Mouse (Mus musculus) midbrain, embryonic 10.5 days (tissue): Measurements from ENCODE around the gene Morc4. TPM values are rescaled to one million over a fixed set of nuclear protein-coding genes. Genes with fewer than 3 reads are reported as not detected.

Source experiments
- DNase-seq: peaks from one replicate; pipeline ENCODE4 v3.0.0-alpha.2; 2017; ENCODE audit warnings: low spot score
- H3K27ac ChIP-seq: fragments of 300-500 bp; sonication (generic); replicated peaks from 2 replicates; pipeline ENCODE4 v1.5.1; 2016; ENCODE audit warnings: mild to moderate bottlenecking
- H3K27me3 ChIP-seq: fragments of 300-500 bp; sonication (generic); 2 replicates; pipeline ENCODE4 v1.6.1; 2016; ENCODE audit warnings: low read depth, mild to moderate bottlenecking; ENCODE audit not compliant: poor library complexity, severe bottlenecking
- H3K36me3 ChIP-seq: fragments of 300-500 bp; sonication (generic); 2 replicates; pipeline ENCODE4 v1.6.1; 2016; ENCODE audit warnings: mild to moderate bottlenecking, moderate library complexity
- H3K4me1 ChIP-seq: fragments of 300-500 bp; sonication (generic); 2 replicates; pipeline ENCODE4 v1.6.1; 2016
- H3K4me3 ChIP-seq: fragments of 300-500 bp; sonication (generic); 2 replicates; pipeline ENCODE4 v1.5.1; 2016; ENCODE audit warnings: mild to moderate bottlenecking, moderate library complexity
- H3K9me3 ChIP-seq: fragments of 300-500 bp; sonication (generic); replicated peaks from 2 replicates; pipeline ENCODE4 v1.6.1; 2016; ENCODE audit warnings: mild to moderate bottlenecking
- WGBS: fragments of 180-500 bp; shearing (Covaris S2); methylation state at CpG from one replicate; pipeline ENCODE4 v1.1.7; 2016; 5-methylcytosine and 5-hydroxymethylcytosine counted together
- polyA plus RNA-seq: library from polyadenylated mRNA; unstranded; fragments of >200 nt; fragmentation: Nextera tagmentation; extraction: Ambion mirVana; gene quantifications from 2 replicates; pipeline ENCODE4 v1.2.1, GENCODE M21; 2016

The Morc4 gene
- polyA plus RNA-seq, result 6.7 and 7.3 TPM in 2 replicates

DNA sequence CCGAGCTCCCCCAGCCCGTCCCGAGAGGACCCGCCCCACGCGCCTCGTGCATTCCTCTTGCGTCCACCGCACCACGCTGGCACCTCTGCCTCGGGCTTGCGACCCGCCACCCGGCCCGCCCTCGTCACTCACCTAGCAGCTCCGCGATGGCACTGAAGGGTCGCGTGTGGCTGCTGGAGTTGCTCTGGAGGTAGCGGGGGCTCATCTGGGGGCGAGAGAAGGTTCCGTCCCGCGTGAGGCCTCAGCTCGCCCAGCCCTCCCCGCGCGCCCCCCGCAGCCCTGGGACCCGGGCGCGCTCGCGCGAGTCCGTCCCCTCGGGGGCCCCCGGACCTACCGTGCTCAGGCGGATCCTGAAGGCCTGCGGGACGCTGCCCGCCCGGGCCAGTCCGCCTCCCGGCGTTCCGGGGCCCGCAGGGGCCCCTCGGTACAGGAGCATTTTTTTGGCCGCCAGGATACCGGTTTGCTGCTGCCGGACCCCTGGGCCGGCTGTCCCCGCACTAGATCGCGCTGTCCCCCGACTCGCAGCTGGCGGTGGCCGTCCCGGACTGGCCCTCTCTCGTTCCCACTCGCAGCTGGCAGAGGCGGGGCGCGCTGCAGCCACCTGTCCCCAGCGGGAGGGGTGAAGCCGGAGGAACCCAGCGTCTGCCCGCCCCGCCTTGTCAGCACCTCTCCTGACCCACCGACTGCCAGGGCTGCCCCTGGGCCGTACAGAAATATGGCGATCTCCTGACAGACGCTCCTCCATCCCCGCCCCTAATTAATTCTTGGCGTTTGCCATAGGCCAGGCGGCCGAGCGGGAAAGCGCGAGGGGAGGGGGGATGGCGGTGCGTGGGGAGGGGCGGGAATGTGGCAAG is at the start of gene Morc4:
Gene Morc4, minus strand, starts transcription at position 740 of the 854 bp plus-strand sequence.
- DNase-seq, result peak; percentile 70
- Histone ChIP-seq H3K27ac (peak within 1 kb of the TSS; percentile 79), H3K9me3 (no peaks in the 10 kb centered on the region; the same call in 1 of the 2 replicates), H3K36me3 (no peaks in the 10 kb centered on the region), H3K27me3 (peaks cover 94% of the 10 kb centered on the region), H3K4me3 (peak within 1 kb of the TSS; percentile 69), H3K4me1 (no peaks in the 10 kb centered on the region)
- WGBS, result 23% methylated on average over 80 of the region's 87 CpGs

DNA sequence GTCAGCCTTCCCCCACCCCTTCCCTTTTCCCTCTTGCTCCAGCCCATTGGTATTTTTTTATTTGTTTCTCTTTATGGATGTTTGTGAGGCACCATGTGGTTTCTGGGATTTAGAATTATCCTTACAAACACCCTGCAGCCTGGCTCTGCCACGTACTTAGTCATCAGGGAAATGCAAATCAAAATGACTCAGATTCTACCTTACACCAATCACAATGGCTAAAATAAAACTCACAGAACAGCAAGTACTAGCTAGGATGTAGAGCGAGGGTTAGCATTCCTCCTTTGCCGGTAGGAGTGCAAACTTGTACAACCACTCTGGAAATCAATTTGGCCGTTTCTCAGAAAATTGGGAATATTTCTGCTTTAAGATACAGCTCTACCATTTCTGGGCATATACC is 49.1 kb upstream of the Morc4 start:
- H3K27ac ChIP-seq, result no peak overlapping the region
- no peaks in the 10 kb centered on the region for H3K4me1 ChIP-seq
- H3K36me3 ChIP-seq, result no peaks in the 10 kb centered on the region
- H3K4me3 ChIP-seq, result no peak overlapping the region
- H3K27me3 ChIP-seq, result peaks cover 35% of the 10 kb centered on the region
- no peaks in the 10 kb centered on the region for H3K9me3 ChIP-seq
- 83% methylated on average over 4 of the region's 4 CpGs for whole genome bisulfite sequencing
- DNase-seq, result no peak

DNA sequence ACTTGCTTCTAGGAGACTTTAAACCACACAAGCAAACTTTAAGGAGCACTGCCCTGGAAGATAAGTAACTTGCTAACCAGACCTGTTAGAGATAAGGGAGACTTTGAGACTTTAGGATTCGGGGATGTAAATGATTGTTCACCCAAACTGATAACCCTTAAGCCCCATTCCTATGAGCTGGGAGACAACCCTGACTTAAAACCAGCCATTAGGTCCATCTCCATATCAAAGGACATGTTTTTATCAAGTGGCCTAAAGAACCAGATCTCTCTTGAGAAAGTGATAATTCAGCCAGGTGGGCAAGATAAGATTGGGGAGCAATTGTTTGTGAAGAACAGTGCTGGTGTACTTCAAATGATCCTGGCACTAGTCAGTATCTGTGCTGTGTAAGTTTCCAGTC is 19.9 kb upstream of the Morc4 start:
- Histone ChIP-seq H3K9me3 (no peaks in the 10 kb centered on the region), H3K4me1 (no peaks in the 10 kb centered on the region), H3K27ac (no peak overlapping the region), H3K27me3 (peaks cover 61% of the 10 kb centered on the region), H3K4me3 (no peak overlapping the region), H3K36me3 (no peaks in the 10 kb centered on the region)
- 69% methylated on average over 1 of the region's 1 CpGs for WGBS
- no peak for DNase-seq

DNA sequence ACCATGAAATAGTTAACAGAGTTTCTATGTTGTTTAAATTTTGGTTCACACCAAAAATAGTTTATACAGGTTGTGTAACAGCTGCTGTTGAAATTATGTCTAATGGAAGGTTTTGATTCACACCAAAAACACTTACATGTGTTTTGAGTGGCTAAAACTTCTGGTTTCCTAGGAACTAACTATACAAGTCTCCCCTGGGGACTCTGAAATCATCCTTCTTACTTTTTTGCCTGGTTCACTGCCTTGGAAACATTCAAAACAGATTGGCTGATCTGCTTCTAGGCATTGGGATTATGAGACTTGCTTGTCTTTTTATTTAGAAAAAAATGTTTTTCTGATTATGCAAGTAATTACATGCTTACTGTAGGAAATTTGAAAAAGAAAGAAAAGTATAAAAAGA is 11.7 kb upstream of the Morc4 start:
- peaks cover 78% of the 10 kb centered on the region for H3K27me3 ChIP-seq
- H3K27ac ChIP-seq, result no peak overlapping the region
- DNase-seq, result no peak
- no peaks in the 10 kb centered on the region for H3K4me1 ChIP-seq
- H3K36me3 ChIP-seq, result no peaks in the 10 kb centered on the region
- H3K9me3 ChIP-seq, result no peaks in the 10 kb centered on the region
- H3K4me3 ChIP-seq, result no peak overlapping the region

DNA sequence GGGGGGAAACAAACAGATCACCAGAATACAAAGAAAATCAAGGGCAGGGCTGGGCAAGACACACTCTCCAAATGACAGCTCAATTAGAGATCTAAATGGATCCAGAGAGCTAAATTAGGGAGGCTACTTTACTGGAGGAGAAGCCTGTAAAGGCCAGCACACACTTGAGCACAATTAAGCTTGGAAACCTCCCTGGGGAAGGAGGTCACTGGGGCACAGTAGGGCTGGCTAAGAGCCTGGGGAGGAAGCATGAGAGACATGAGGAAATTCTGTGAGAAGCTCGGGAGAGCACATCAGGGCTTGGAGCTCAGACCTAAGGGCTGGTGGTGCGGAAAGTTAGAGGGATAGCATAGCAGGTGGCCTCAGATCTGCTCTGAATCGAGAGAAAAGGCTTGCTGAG is 6.5 kb upstream of the Morc4 start:
- Histone ChIP-seq H3K27me3 (peaks cover 76% of the 10 kb centered on the region), H3K36me3 (no peaks in the 10 kb centered on the region), H3K9me3 (no peaks in the 10 kb centered on the region), H3K4me1 (0 out of 2 replicates have a peak, but pooled peaks cover 3% of the 10 kb centered on the region), H3K27ac (no peak overlapping the region), H3K4me3 (no peak overlapping the region)
- DNase-seq, result no peak
- WGBS, result 26% methylated on average over 3 of the region's 3 CpGs

DNA sequence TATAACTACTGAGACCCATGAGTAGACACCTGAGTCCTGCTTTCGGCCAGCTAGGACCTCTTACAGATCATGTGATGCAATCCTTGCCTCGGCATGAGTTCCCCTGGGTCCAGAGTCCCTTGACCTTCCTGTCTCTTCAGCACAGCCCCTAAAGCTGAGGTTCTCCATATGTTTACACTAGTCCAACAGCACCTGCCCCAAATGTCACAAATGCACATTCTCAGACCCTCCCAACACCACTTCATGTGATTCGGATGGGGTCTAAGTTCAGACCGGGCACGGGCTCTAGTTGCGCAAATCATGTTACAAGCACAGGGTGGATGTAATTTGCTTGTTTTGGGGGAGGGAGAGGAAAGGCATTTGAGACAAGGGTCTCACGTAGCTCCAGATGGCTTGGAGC is 5.6 kb upstream of the Morc4 start:
- Histone ChIP-seq H3K4me1 (0 out of 2 replicates have a peak, but pooled peaks cover 3% of the 10 kb centered on the region), H3K27ac (no peak overlapping the region), H3K9me3 (no peaks in the 10 kb centered on the region), H3K36me3 (no peaks in the 10 kb centered on the region), H3K27me3 (peaks cover 84% of the 10 kb centered on the region), H3K4me3 (no peak overlapping the region)
- WGBS, result 88% methylated on average over 7 of the region's 7 CpGs
- no peak for DNase-seq

DNA sequence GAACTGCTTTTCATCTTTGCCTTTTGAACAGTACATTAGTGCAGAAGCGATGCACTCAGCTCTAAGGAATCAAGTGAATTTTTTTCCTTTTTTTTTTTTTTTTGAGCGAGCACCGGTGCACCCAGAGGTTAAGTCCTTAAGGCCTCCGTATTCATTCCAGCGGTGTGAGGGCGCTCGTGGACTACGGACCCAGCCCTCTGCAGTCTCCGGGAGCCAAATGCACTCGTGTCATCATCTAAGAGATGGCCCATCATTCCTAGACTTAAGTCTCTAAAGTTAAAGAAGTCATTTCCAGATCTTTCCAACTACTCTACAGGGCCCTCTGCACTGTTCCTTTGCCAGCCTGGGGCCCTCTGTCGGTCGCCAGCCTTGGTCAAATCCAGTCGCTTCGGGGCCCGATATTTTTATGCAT is 1.2 kb downstream of the Morc4 start:
- H3K4me1 ChIP-seq, result no peaks in the 10 kb centered on the region
- H3K4me3 ChIP-seq, result peak overlapping the region; percentile 69
- WGBS, result 25% methylated on average over 15 of the region's 15 CpGs
- no peak overlapping the region for H3K27ac ChIP-seq
- H3K27me3 ChIP-seq, result peaks cover 94% of the 10 kb centered on the region
- no peaks in the 10 kb centered on the region; the same call in 1 of the 2 replicates for H3K9me3 ChIP-seq
- H3K36me3 ChIP-seq, result no peaks in the 10 kb centered on the region
- peak; percentile 23 for DNase-seq

DNA sequence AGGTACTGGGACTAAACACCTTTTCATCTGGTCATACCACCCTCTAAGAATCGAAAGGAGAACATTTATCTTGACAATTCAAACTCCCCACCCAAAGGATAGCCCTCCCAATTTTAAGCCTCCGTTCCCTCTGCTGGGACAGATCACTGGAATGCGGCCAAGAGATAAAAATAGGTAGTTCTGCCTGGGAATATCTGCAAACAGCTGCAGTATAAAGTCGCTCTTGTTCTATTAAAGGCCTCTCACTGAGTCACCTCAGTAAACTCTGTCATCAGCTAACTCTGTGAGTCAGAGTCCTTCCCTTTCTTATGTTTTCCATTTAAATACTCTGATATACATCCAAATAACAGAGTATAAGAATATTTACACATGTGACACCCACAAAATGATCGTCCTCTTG is 12.1 kb downstream of the Morc4 start:
- Histone ChIP-seq H3K27ac (no peak overlapping the region), H3K36me3 (no peaks in the 10 kb centered on the region), H3K4me3 (no peak overlapping the region), H3K9me3 (no peaks in the 10 kb centered on the region), H3K4me1 (no peaks in the 10 kb centered on the region), H3K27me3 (peaks cover 66% of the 10 kb centered on the region)
- no peak for DNase-seq
- 90% methylated on average over 5 of the region's 5 CpGs for WGBS

DNA sequence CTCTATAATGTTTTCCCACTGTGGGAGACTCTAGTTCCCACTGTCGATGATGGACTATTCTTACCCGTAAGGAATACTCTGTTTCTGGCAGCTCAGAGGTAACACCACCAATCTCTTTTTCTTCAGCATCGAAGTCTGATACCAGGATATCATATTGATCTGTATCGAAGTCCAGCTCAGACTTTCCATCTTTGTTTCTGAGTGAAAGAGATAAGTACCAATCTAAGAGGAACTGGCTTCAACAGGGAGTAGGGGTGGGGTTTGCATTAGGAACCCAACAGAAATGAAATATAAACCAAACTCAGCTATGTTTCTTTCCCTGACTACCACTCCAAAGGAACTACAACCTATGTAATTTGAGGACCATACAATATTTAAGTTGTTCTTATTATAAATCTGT is 16.7 kb downstream of the Morc4 start:
- H3K4me3 ChIP-seq, result no peak overlapping the region
- H3K4me1 ChIP-seq, result no peaks in the 10 kb centered on the region
- H3K27ac ChIP-seq, result no peak overlapping the region
- DNase-seq, result no peak
- H3K9me3 ChIP-seq, result no peaks in the 10 kb centered on the region
- H3K27me3 ChIP-seq, result peaks cover 44% of the 10 kb centered on the region
- no peaks in the 10 kb centered on the region for H3K36me3 ChIP-seq
- WGBS, result 90% methylated on average over 4 of the region's 4 CpGs

DNA sequence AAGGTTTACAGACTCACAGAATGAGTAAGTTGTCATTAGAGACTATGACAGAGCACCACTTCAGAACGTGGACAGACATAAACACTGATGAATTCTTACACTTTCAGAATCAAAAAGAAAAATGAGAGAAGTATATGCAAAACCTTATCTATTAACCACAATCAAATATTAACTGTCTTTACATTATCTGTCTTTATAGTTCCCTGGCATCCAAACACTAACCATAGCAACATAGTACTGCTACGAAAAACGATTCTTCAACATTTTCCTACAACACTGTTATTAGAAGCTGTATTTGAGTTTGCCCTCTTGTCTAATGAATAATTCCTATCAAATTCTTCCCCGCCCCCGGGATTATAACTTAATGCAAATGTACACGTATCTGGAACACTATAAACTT is 30.4 kb downstream of the Morc4 start:
- Histone ChIP-seq H3K9me3 (no peaks in the 10 kb centered on the region), H3K4me1 (no peaks in the 10 kb centered on the region), H3K4me3 (no peak overlapping the region), H3K27me3 (peaks cover 88% of the 10 kb centered on the region), H3K36me3 (no peaks in the 10 kb centered on the region), H3K27ac (no peak overlapping the region)
- WGBS, result 89% methylated on average over 6 of the region's 6 CpGs
- DNase-seq, result no peak

DNA sequence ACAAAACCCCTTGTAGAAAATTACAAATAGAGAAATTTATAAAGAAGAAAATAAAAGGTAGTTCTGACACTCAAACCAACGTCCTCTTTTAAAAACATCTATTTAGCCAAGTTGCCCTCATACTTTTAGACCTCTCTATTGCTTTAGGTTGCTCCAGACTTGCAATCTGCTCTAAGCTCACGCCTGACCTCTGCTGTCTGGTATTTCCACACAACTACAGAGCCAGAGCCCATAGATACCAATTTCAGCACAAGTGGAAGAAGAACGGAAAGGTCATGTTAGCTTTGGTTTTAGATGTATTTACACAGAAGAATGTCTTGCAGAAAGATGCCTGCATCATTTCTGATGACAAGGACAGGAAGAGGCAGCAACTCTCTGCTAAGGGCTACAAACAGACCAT is 32.4 kb downstream of the Morc4 start:
- Histone ChIP-seq H3K4me1 (no peaks in the 10 kb centered on the region), H3K27me3 (peaks cover 91% of the 10 kb centered on the region), H3K36me3 (no peaks in the 10 kb centered on the region), H3K4me3 (no peak overlapping the region), H3K27ac (no peak overlapping the region), H3K9me3 (no peaks in the 10 kb centered on the region)
- 55% methylated on average over 3 of the region's 3 CpGs for WGBS
- DNase-seq, result no peak

DNA sequence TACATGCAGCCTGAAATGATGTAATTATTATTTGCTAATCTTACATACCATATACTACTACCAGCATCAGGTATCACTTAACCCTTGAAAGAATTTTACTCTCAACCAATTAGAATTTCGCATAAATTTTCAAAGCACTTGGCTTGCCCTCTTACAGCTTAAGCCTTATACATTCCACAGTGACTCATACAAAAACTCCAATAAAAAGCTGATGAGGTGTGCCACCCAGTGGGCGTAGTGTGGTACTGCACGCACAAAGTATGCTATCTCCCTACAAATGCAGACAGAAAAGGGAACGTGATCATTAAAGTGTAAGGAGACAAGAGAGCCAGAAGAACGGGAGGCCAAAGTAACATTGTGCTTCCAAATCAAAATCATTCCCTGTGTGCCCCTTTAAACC is 39.0 kb downstream of the Morc4 start:
- WGBS, result 17% methylated on average over 5 of the region's 5 CpGs
- no peak overlapping the region for H3K4me3 ChIP-seq
- no peaks in the 10 kb centered on the region for H3K4me1 ChIP-seq
- H3K36me3 ChIP-seq, result no peaks in the 10 kb centered on the region
- H3K27ac ChIP-seq, result no peak overlapping the region
- peaks cover 66% of the 10 kb centered on the region for H3K27me3 ChIP-seq
- H3K9me3 ChIP-seq, result no peaks in the 10 kb centered on the region
- DNase-seq, result peak; percentile 37

DNA sequence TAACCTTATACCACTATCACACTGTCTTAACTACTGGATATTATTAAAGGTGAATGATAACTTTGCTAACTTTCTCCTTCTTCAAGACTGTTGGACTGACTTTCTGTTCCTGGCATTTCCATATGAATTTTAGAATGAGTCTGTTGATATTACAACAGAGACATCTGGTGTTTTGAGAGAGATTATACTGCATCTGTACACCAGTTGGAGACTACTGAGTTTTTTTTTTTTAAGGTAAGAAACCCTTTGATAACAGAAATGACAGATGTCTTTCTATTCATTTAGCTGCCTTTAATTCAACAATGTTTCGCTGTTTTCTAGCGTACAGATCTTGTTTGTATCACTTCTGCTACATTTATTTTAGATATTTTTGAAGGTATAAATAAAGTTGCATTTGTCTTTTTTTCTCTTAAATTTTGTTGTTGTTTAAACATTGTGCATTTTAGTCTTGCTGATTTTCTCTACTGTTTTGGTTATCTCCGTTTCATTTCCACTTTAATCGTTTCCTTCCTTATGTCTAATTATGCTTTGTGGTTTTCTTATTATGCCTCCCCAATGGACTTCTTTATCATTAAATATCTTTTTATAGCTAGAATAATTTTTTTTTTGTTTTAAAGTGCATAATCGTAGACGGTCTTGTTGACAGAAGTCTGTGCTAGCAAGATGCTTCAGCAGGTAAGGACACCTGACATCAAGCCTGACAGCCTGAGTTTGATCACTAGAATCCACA is 42.9 kb downstream of the Morc4 start:
- no peaks in the 10 kb centered on the region for H3K9me3 ChIP-seq
- peaks cover 73% of the 10 kb centered on the region for H3K27me3 ChIP-seq
- no peaks in the 10 kb centered on the region for H3K4me1 ChIP-seq
- no peak overlapping the region for H3K27ac ChIP-seq
- H3K4me3 ChIP-seq, result no peak overlapping the region
- 0 out of 2 replicates have a peak, but pooled peaks cover 3% of the 10 kb centered on the region for H3K36me3 ChIP-seq
- no peak for DNase-seq
- 91% methylated on average over 6 of the region's 6 CpGs for WGBS
